Mouse (Mus musculus): ENCODE measurements at regions not wholly inside any gene's neighbourhood (a gene's known extent, or its start where the extent isn't known, plus 50 kb on each side); places are given as distances from the start of the nearest gene placed in this dataset.

DNA sequence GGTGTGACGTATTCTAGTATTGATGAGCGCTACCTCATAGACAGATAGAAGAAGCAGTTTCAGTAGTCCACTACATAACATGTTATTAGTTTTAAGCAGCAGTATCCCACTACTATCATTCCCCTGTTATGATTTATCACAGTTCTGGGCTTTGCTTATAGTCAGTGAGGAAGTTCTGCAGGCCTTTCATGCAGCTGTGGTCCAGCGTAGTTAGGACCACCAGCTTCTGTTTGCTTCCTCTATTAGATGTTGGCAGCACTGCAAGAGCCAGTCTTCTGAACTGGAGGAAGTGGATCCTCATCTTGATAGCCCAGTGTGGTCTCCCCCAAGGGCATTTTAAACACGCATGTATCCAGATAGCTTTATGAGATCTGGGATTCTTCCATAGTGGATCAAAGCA, 147.4 kb upstream of the Trib2 start:
- ChIA-PET CTCF (no interaction called here), POLR2A (no interaction called here)

- POLR2A ChIA-PET: no interaction called here
- CTCF ChIA-PET: no interaction called here
Observed at GRCm38 (mm10) chr12:15961834-15962233, 145.1 kb upstream of the Trib2 start.

GRCm38 (mm10) chr12:15937443-15938237, 120.9 kb upstream of the Trib2 start:
- POLR2A ChIA-PET: interaction anchor here in 1 of 4 experiments (0.6 kb wide), 1 partner anchor 458 kb away, joined by 3 read pairs; no protein-coding TSS in a partner anchor
- CTCF ChIA-PET: no interaction called here

GRCm38 (mm10) chr12:15932067-15932466, 115.3 kb upstream of the Trib2 start:
- ChIA-PET CTCF (no interaction called here), POLR2A (no interaction called here)

DNA sequence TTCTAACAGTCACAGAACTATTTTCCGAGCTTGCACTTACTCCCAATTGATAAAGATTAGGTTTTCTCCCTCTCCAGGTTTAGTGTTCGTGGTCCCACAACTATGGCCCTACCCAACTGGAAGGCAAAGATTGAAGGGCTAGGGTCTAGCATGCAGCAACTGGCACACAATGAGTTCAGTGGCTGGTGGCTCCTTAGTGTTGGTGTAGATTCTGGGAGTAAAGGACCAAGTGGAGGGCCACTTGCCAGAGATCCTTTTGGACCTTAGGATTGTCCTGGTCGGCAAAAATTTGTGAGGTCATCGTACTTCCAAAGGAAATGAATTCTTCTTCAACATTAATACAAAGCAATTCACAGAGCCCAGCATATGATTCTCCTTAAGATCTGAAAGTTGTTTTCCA, 114.8 kb upstream of the Trib2 start:
- POLR2A ChIA-PET: no interaction called here
- CTCF ChIA-PET: no interaction called here

- POLR2A ChIA-PET: interaction anchor here in 1 of 4 experiments (0.6 kb wide), 1 partner anchor 10 kb away, joined by 3 read pairs; no protein-coding TSS in a partner anchor
- CTCF ChIA-PET: no interaction called here
Observed at GRCm38 (mm10) chr12:15930155-15930554, 113.4 kb upstream of the Trib2 start.

DNA sequence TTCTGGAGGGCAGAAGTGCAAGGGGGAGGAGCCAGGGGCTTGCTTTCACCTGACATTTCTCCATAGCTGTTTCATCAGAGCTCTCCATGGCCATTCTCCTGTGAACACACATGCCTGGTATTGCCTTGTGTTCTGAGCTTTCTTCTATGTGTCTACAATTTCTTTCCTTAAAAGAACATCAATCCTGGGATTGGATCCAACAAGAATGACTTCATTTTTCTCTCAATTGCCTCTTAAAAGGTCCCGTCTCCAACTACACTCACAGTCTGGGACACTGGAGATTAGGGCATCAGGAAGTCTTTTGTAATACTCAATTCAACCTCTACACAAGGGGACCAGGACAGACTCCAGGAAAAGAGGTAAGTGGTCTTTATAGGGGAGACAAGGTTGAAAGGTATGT, 112.8 kb upstream of the Trib2 start:
- POLR2A ChIA-PET: interaction anchor here in 1 of 4 experiments (0.6 kb wide), 1 partner anchor 10 kb away, joined by 3 read pairs; no protein-coding TSS in a partner anchor
- CTCF ChIA-PET: no interaction called here

- POLR2A ChIA-PET: no interaction called here
Observed at GRCm38 (mm10) chr12:15918291-15918690, 101.6 kb upstream of the Trib2 start.

DNA sequence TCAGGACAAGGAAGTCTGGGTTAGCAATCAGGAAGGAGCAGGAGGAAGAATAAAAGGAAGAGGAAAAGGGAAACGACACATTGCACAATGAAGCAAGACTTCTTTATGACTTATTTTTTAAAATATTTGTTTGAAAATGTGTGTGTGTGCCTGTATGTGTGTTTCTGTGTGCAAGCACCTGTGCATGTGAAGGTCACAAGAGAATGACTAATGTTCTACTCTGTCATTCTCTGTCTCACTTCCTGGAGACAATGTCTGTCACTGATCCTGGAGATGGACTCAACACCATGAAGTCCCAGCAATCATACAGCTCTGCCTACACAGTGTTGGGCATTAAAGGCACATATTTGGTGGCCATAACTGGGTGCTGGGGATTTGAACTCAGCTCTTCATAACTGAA, 96.2 kb upstream of the Trib2 start:
- ChIA-PET POLR2A (no interaction called here), CTCF (interaction anchor here in 1 of 4 experiments (0.7 kb wide), 1 partner anchor 7 kb away, joined by 7 read pairs; no protein-coding TSS in a partner anchor)

More at GRCm38 (mm10) chr12:15918291-15918690, 101.6 kb upstream of the Trib2 start:
- CTCF ChIA-PET: no interaction called here

GRCm38 (mm10) chr12:15912491-15912890, 95.8 kb upstream of the Trib2 start:
- ChIA-PET POLR2A (no interaction called here), CTCF (no interaction called here)

- ChIA-PET POLR2A (no interaction called here), CTCF (no interaction called here)
Observed at GRCm38 (mm10) chr12:15911254-15911991, 94.7 kb upstream of the Trib2 start.

- ChIA-PET POLR2A (no interaction called here), CTCF (no interaction called here)
Observed at GRCm38 (mm10) chr12:15897539-15897938, 80.8 kb upstream of the Trib2 start.

DNA sequence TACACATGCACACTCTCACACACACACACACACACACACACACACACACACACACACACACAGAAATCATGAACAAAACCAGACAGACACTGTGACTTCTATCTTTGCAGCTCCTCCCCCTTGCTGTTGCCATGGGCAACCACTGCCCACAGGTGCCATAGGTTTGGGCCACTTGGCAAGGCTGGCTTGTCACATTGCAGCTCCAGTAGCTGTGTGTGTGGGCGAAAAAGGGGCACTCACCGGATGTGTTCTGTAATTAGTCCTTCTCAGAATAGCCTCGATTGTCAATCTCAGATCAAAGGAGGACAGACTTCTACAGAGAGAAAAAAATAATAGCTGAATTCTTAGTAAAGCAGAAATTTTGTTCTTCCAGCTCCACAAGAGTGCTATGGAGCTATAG, 79.8 kb upstream of the Trib2 start:
- ChIA-PET CTCF (no interaction called here), POLR2A (no interaction called here)

GRCm38 (mm10) chr12:15895215-15895614, 78.5 kb upstream of the Trib2 start:
- CTCF ChIA-PET: interaction anchor here in 2 of 4 experiments (0.6 to 0.8 kb wide), 2 partner anchors 152 to 191 kb away, joined by 3 to 5 read pairs; no protein-coding TSS in a partner anchor
- POLR2A ChIA-PET: no interaction called here

DNA sequence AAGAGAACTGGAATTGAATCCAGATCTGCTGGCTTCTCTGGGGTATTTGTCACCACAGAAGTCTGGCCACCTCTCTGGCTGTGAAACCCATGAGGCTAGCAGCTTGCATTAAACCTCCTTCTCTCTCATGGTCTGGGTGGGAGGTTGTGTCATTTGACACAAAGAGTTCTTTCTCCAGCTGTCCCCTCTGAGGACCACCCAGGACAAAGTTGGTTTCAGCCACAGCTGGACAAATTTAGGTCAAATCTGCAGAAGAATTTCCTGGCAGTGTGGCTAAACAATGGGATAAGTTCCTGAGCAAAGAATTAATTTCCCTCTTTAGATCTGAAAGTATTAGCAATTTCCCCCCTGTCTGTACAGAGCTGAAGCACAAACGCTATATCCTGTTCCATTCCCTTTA, 73.9 kb upstream of the Trib2 start:
- POLR2A ChIA-PET: interaction anchor here in 1 of 4 experiments (0.6 kb wide), 1 partner anchor 1326 kb away, joined by 6 read pairs; no protein-coding TSS in a partner anchor
- CTCF ChIA-PET: no interaction called here

- CTCF ChIA-PET: no interaction called here
Observed at GRCm38 (mm10) chr12:15879907-15880430, 63.2 kb upstream of the Trib2 start.

More at GRCm38 (mm10) chr12:15879907-15880430, 63.2 kb upstream of the Trib2 start:
- POLR2A ChIA-PET: no interaction called here
